Mouse (Mus musculus) heart, embryonic 10.5 days (tissue): ENCODE data around the gene Repin1. TPM values are rescaled to one million over a fixed set of nuclear protein-coding genes. Genes with fewer than 3 reads are reported as not detected.

Experiments
- DNase-seq: peaks from one replicate; pipeline ENCODE4 v3.0.0-alpha.2; 2017; ENCODE audit warnings: low spot score
- H3K27ac ChIP-seq: fragments of 300-500 bp; sonication (generic); 2 replicates; pipeline ENCODE4 v1.5.1; 2016; ENCODE audit warnings: mild to moderate bottlenecking
- H3K27me3 ChIP-seq: fragments of 300-500 bp; sonication (generic); 2 replicates; pipeline ENCODE4 v1.6.1; 2016; ENCODE audit warnings: mild to moderate bottlenecking; ENCODE audit not compliant: poor library complexity, insufficient read depth, severe bottlenecking
- H3K36me3 ChIP-seq: fragments of 300-500 bp; sonication (generic); 2 replicates; pipeline ENCODE4 v1.6.1; 2016; ENCODE audit warnings: mild to moderate bottlenecking, moderate library complexity
- H3K4me1 ChIP-seq: fragments of 300-500 bp; sonication (generic); 2 replicates; pipeline ENCODE4 v1.6.1; 2016; ENCODE audit warnings: mild to moderate bottlenecking
- H3K4me3 ChIP-seq: fragments of 300-500 bp; sonication (generic); 2 replicates; pipeline ENCODE4 v1.5.1; 2016; ENCODE audit warnings: mild to moderate bottlenecking, moderate library complexity
- H3K9me3 ChIP-seq: fragments of 300-500 bp; sonication (generic); 2 replicates; pipeline ENCODE4 v1.6.1; 2016; ENCODE audit warnings: mild to moderate bottlenecking, moderate library complexity
- WGBS: fragments of 180-500 bp; shearing (Covaris S2); methylation state at CpG from one replicate; pipeline ENCODE4 v1.1.7; 2016; 5-methylcytosine and 5-hydroxymethylcytosine counted together
- polyA plus RNA-seq: library from polyadenylated mRNA; unstranded; fragments of >200 nt; fragmentation: Nextera tagmentation; extraction: Ambion mirVana; gene quantifications from 2 replicates; pipeline ENCODE4 v1.2.1, GENCODE M21; 2016

Gene Repin1
- polyA plus RNA-seq, 1 experiment from 2014 or later, result 33.2 TPM

GRCm38 (mm10) chr6:48591221-48591845, 2.4 kb upstream of the Repin1 start:
- H3K4me1 ChIP-seq, result peaks cover 33% of the 10 kb centered on the region
- H3K27ac ChIP-seq, result no peak overlapping the region
- H3K27me3 ChIP-seq, result no peaks in the 10 kb centered on the region
- peaks cover 14% of the 10 kb centered on the region for H3K36me3 ChIP-seq
- peaks cover 4% of the 10 kb centered on the region for H3K9me3 ChIP-seq
- DNase-seq, result no peak
- 87% methylated on average over 3 of the region's 3 CpGs for WGBS
- no peak overlapping the region for H3K4me3 ChIP-seq

GRCm38 (mm10) chr6:48591871-48592270, 1.8 kb upstream of the Repin1 start:
- WGBS, result 86% methylated on average over 6 of the region's 6 CpGs
- Histone ChIP-seq H3K9me3 (peaks cover 10% of the 10 kb centered on the region), H3K27me3 (no peaks in the 10 kb centered on the region), H3K36me3 (peaks cover 20% of the 10 kb centered on the region), H3K4me3 (no peak overlapping the region), H3K27ac (no peak overlapping the region), H3K4me1 (peaks cover 36% of the 10 kb centered on the region)
- no peak for DNase-seq

GRCm38 (mm10) chr6:48594043-48594738, 508 bp downstream of the Repin1 start:
- no peak for DNase-seq
- 2% methylated on average over 34 of the region's 41 CpGs for WGBS
- no peaks in the 10 kb centered on the region for H3K27me3 ChIP-seq
- peak overlapping the region; percentile 97 for H3K27ac ChIP-seq
- peaks cover 33% of the 10 kb centered on the region for H3K4me1 ChIP-seq
- peaks cover 22% of the 10 kb centered on the region for H3K9me3 ChIP-seq
- peaks cover 43% of the 10 kb centered on the region for H3K36me3 ChIP-seq
- peak overlapping the region; percentile 82 for H3K4me3 ChIP-seq

DNA sequence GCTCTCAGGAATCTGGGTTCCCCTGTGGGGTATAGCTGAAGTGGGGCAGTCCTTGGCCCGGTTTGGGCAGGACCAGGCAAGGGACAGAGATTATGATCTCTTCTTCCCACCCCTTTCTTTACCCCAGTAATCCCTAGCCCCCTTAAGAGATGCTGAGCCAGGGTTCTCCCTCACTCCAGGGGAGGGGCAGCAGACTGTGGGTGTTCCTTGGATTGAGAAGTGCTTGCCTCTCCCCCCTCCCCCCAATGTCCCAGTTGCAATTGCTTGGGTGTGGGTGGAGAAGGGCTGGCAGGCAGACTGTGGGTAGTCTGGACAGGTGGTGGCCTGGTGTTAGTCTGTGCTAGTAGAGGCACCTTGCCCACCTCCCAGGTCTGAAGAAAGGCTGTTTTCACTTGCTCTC, 1.6 kb downstream of the Repin1 start:
- Histone ChIP-seq H3K27me3 (no peaks in the 10 kb centered on the region), H3K36me3 (peaks cover 54% of the 10 kb centered on the region), H3K4me1 (peaks cover 22% of the 10 kb centered on the region), H3K9me3 (peaks cover 22% of the 10 kb centered on the region), H3K4me3 (peak overlapping the region; percentile 82), H3K27ac (no peak overlapping the region)
- 81% methylated on average over 1 of the region's 1 CpGs for WGBS
- DNase-seq, result no peak

- H3K27me3 ChIP-seq, result no peaks in the 10 kb centered on the region
- 0 out of 2 replicates have a peak overlapping the region, but pooled peaks have one; percentile 19 for H3K4me3 ChIP-seq
- peaks cover 29% of the 10 kb centered on the region for H3K4me1 ChIP-seq
- H3K27ac ChIP-seq, result no peak overlapping the region
- WGBS, result 94% methylated on average over 45 of the region's 45 CpGs
- peaks cover 22% of the 10 kb centered on the region for H3K9me3 ChIP-seq
- DNase-seq, result no peak
- H3K36me3 ChIP-seq, result peaks cover 54% of the 10 kb centered on the region
Observed at GRCm38 (mm10) chr6:48596545-48597232, 3.0 kb downstream of the Repin1 start.

GRCm38 (mm10) chr6:48597233-48597625, 3.5 kb downstream of the Repin1 start:
- Histone ChIP-seq H3K4me1 (peaks cover 31% of the 10 kb centered on the region), H3K9me3 (peaks cover 22% of the 10 kb centered on the region), H3K27me3 (no peaks in the 10 kb centered on the region), H3K27ac (no peak overlapping the region), H3K36me3 (peaks cover 54% of the 10 kb centered on the region), H3K4me3 (0 out of 2 replicates have a peak overlapping the region, but pooled peaks have one; percentile 19)
- 89% methylated on average over 27 of the region's 27 CpGs for WGBS
- DNase-seq, result no peak

- Histone ChIP-seq H3K9me3 (peaks cover 22% of the 10 kb centered on the region), H3K4me1 (peaks cover 22% of the 10 kb centered on the region; the same call in 1 of the 2 replicates), H3K27ac (no peak overlapping the region), H3K36me3 (peaks cover 49% of the 10 kb centered on the region), H3K4me3 (no peak overlapping the region), H3K27me3 (no peaks in the 10 kb centered on the region)
- WGBS, result 93% methylated on average over 1 of the region's 1 CpGs
- no peak for DNase-seq
Observed at GRCm38 (mm10) chr6:48600594-48600993, 6.9 kb downstream of the Repin1 start.

DNA sequence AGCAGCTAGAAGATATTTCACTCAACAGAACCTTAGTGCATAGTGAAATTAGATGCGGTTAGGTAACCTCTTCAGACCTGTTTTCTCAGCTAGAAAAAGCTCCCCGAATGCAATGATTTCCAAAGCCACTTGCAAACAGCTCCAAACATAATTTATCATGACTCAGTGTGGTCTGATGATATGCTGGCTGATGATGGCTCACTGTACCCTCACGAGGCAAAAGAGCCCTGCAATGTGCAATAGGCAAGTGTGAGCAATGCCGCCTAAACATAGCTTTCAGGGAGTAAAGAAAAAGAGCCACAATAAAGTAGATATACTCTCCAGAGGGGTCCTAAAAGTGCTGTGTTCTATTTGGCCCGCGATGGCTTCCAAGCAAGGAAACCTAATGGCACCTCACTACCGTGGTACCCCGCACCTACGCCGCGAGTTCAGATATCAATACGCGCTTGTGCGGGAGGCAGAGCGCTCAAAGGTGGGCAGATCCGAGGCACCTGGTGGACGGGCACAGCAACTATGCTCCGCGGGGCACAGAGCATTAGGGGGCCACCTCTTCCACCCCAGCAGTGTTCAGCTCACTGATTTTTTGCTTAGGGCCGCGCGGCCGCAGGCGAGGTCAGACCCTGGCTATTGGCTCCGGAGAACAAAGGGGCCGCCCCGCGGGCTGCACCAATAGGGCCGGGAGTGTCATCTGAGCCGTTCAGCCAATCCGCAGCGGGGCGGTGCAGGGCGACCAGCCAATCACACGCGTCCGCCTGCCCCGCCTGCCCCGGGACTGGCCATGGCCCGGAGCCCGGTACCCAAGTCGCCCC, 7.8 kb downstream of the Repin1 start, which contains the start of gene Zfp775:
Zfp775 (plus strand) TSS at position 793 of the 809 bp plus-strand sequence.
- peaks cover 41% of the 10 kb centered on the region for H3K36me3 ChIP-seq
- H3K9me3 ChIP-seq, result peaks cover 16% of the 10 kb centered on the region
- H3K4me3 ChIP-seq, result peak within 1 kb of the TSS; percentile 84
- 5% methylated on average over 42 of the region's 42 CpGs for WGBS
- no peaks in the 10 kb centered on the region for H3K27me3 ChIP-seq
- H3K27ac ChIP-seq, result peak within 1 kb of the TSS; percentile 94
- DNase-seq, result peak; percentile 98
- H3K4me1 ChIP-seq, result peaks cover 20% of the 10 kb centered on the region; the same call in 1 of the 2 replicates

DNA sequence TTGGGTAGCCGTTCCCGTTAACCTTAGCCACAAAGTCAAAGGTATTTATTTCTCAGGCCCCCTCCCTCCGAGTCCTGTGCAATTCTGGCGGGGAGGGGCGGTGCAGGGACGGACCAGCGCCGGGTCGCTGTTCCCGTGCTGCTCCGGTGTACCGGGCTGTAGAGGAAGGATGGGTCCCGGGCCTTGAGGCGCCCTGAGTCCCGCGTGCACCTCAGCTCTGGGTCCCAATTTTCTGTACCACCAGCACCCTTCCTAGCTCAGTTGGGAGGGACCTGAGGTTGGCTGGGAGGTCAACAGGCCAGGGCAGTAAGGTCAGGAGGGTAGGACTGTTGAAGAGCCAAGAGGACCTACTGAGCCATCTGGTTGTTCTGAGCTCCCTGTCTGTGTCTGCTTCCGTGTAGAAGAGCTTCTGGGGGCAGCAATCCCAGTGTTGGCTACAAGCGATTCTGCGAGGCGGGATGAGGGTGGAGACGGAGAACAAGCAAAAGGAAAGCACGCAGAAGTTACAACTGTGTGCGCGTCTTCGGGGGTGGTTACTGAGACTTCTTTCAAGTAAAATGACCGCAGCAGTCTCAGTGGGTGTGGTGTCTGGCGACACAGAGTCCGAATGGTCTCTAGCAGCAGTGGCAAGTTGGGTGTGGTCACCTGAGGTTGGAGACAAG, 8.5 kb downstream of the Repin1 start:
- 3% methylated on average over 28 of the region's 28 CpGs for WGBS
- peak; percentile 85 for DNase-seq
- Histone ChIP-seq H3K9me3 (peaks cover 8% of the 10 kb centered on the region), H3K4me3 (peak overlapping the region; percentile 84), H3K27ac (peak overlapping the region; percentile 94), H3K36me3 (peaks cover 33% of the 10 kb centered on the region), H3K27me3 (no peaks in the 10 kb centered on the region), H3K4me1 (peaks cover 18% of the 10 kb centered on the region; the same call in 1 of the 2 replicates)

- H3K36me3 ChIP-seq, result peaks cover 5% of the 10 kb centered on the region; the same call in 1 of the 2 replicates
- H3K27ac ChIP-seq, result no peak overlapping the region
- DNase-seq, result no peak
- H3K27me3 ChIP-seq, result no peaks in the 10 kb centered on the region
- no peaks in the 10 kb centered on the region for H3K9me3 ChIP-seq
- peaks cover 14% of the 10 kb centered on the region; the same call in 1 of the 2 replicates for H3K4me1 ChIP-seq
- 77% methylated on average over 2 of the region's 2 CpGs for WGBS
- no peak overlapping the region for H3K4me3 ChIP-seq
Observed at GRCm38 (mm10) chr6:48608124-48608523, 14.4 kb downstream of the Repin1 start.

DNA sequence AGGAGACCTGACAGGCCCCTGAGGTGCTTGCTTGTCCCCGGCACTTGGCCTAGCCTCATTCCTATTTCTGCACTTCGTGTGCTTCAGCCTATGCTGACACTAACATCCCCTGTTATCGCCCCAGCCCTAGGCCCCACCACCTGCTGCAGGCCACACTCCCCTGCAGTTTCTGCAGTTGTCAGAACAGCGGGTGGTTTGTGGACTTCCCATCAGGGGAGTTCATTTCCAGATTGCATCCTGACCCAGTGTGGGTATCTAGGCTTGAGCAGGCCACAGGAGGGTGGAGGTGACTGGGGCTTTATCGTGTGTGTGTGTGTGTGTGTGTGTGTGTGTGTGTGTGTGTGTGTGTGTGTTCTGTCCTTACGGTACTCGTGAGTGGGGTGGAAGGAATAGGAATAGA, 15.8 kb downstream of the Repin1 start:
- Histone ChIP-seq H3K4me3 (no peak overlapping the region), H3K27me3 (no peaks in the 10 kb centered on the region), H3K4me1 (peaks cover 17% of the 10 kb centered on the region; the same call in 1 of the 2 replicates), H3K36me3 (peaks cover 18% of the 10 kb centered on the region), H3K27ac (0 out of 2 replicates have a peak overlapping the region, but pooled peaks have one; percentile 13), H3K9me3 (no peaks in the 10 kb centered on the region)
- WGBS, result 51% methylated on average over 7 of the region's 7 CpGs
- no peak for DNase-seq

GRCm38 (mm10) chr6:48610657-48611056, 17.0 kb downstream of the Repin1 start:
- no peak for DNase-seq
- H3K4me1 ChIP-seq, result peaks cover 17% of the 10 kb centered on the region; the same call in 1 of the 2 replicates
- H3K27me3 ChIP-seq, result no peaks in the 10 kb centered on the region
- WGBS, result 85% methylated on average over 3 of the region's 3 CpGs
- no peak overlapping the region for H3K27ac ChIP-seq
- peaks cover 19% of the 10 kb centered on the region for H3K36me3 ChIP-seq
- H3K9me3 ChIP-seq, result no peaks in the 10 kb centered on the region
- H3K4me3 ChIP-seq, result no peak overlapping the region
